Mouse (Mus musculus): Measurements from ENCODE around the gene Mapre1.

GRCm38 (mm10) chr2:153694462-153695085, 46.5 kb upstream of the Mapre1 start:
- TF ChIP-seq CTCF (IDR thresholded peaks at IDR 0.05; ENCODE audit: control insufficient read depth, insufficient read depth, low read length): peak; percentile 85
- TF ChIP-seq POLR2A (IDR thresholded peaks at IDR 0.05; ENCODE audit: borderline replicate concordance, control insufficient read depth, low read depth, low read length): no peak
